Comparison of ENCODE assay signal across 16 mouse cellular contexts in the genomic region with DNA sequence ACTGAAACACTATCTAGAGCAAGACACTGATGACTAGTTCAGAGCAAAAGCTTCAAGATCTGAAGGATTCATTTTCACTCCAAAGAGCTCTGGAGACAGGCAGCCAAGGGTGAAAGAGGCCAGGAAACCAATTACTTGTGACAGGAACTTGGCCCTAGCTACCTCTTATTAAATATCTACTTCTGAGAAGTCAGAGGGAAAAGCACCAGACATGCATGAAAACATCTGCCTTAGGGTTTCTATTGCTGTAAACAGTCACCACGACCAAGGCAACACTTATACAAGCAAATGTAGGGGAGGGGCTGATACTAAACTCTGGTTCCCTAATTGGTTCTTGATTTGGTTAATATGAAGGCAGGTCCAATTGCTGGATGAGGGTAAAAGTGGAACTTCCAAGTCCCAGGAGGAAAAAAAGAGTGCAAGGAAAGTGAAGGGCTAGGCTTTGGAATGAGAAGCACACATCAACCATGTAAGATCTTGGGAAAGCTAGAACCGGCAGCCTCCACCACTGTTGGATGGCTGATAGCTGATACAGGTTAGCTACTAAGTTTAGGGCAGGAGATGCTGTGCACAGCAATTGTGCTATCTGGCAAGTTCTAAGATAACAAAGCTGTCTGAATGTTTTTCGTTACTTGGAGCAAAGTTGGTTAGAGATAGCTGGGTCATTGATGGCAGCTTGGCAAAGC. TPM values are rescaled to one million over a fixed set of nuclear protein-coding genes. Genes with fewer than 3 reads are reported as not detected.
DNase-seq lines count a peak whose midpoint lies in the region; ATAC-seq lines count a peak whose summit lies in the region.
"Had no signal": no experiment of that assay in that cellular context is flagged by ENCODE, and none has a peak within 500 bp of the region (broad histone marks: within the 10 kb centered on the region; RNA-seq: fewer than 3 reads in every experiment).

No protein-coding gene starts in this region.

- peaks cover 17% of the 10 kb centered on the region for H3K27me3 ChIP-seq in hindbrain, embryonic 13.5 days
- H3K27me3 ChIP-seq: stomach, embryonic 15.5 days had no signal

- no peaks in the 10 kb centered on the region for H3K4me1 ChIP-seq in hindbrain, embryonic 13.5 days (replicated peaks)
- H3K4me1 ChIP-seq: limb, embryonic 13.5 days; stomach, embryonic 15.5 days had no signal

- ATAC-seq in hindbrain, embryonic 13.5 days (ENCODE audit: low FRiP score): no peak
- ATAC-seq: forebrain, embryonic 14.5 days; hindbrain, embryonic 16.5 days had no signal

- H3K4me3 ChIP-seq in hindbrain, embryonic 13.5 days: no peak overlapping the region
- H3K4me3 ChIP-seq: limb, embryonic 13.5 days; stomach, embryonic 15.5 days had no signal

- H3K4me2 ChIP-seq in hindbrain, embryonic 13.5 days: no peak overlapping the region
- H3K4me2 ChIP-seq: heart, embryonic 11.5 days; limb, embryonic 13.5 days; stomach, embryonic 15.5 days had no signal

- WGBS in hindbrain, embryonic 13.5 days: 86% methylated on average over 3 of the region's 3 CpGs

- H3K36me3 ChIP-seq in hindbrain, embryonic 13.5 days: no peaks in the 10 kb centered on the region
- H3K36me3 ChIP-seq: limb, embryonic 13.5 days; stomach, embryonic 15.5 days had no signal

- H3K9ac ChIP-seq in hindbrain, embryonic 13.5 days: no peak overlapping the region
- H3K9ac ChIP-seq: limb, embryonic 13.5 days; stomach, embryonic 15.5 days had no signal

- no peaks in the 10 kb centered on the region for H3K9me3 ChIP-seq in hindbrain, embryonic 13.5 days
- H3K9me3 ChIP-seq: limb, embryonic 13.5 days; stomach, embryonic 15.5 days had no signal

- no peak overlapping the region for H3K27ac ChIP-seq in hindbrain, embryonic 13.5 days
- H3K27ac ChIP-seq: limb, embryonic 13.5 days; stomach, embryonic 15.5 days had no signal

- intact Hi-C loops in heart, postnatal 10 days (cut with DNase I): loop anchor here (2.0 kb wide), 1 partner anchor 13 kb away; no protein-coding TSS in a partner anchor
- intact Hi-C loops in heart, postnatal 25 days (cut with DNase I): no loop called here

- peak; percentile 10 to 20 for DNase-seq in heart, postnatal 10 days
- DNase-seq in heart, postnatal 25 days (ENCODE audit: low spot score): no peak
- peak; percentile 7 for DNase-seq in lung, postnatal 25 days (ENCODE audit: low spot score)
- no peak for DNase-seq in lung, postnatal 14 days
- peak; percentile 11 to 18 for DNase-seq in kidney, postnatal 36 days
- no peak for DNase-seq in left cerebral cortex, adult 18-20 months (ENCODE audit: low spot score in 2 of 2)
- DNase-seq: cerebellum, postnatal 14 days; embryo, embryonic 11 days; gastrocnemius, postnatal 36 days; heart, postnatal 36 days had no signal

RNA-seq across cellular contexts. Expression of gene Nupl2, which starts 49.2 kb away (rescaled TPM):
- 10 to 100 TPM in 1 of 2 experiments, 1 to 10 TPM in 1; 9.1 to 10.7 TPM for total RNA-seq in heart, postnatal 10 days (2021)
- total RNA-seq in heart, postnatal 25 days (2021): 1 to 10 TPM; 7.6 to 8.1 TPM
- polyA plus RNA-seq in hindbrain, embryonic 13.5 days (2015; fragmentation: Nextera tagmentation; extraction: Ambion mirVana): 17.1 and 18.5 TPM in 2 replicates
- total RNA-seq in left cerebral cortex, adult 18-20 months (2021): 10 to 100 TPM; 10.3 to 12.3 TPM

Comparison
In these comparisons a context has a peak if more than half of its experiments do, and no peak if none do; other contexts are left out.
1. DNase-seq: peak in heart, postnatal 10 days (2 of 2), lung, postnatal 25 days (single experiment) and kidney, postnatal 36 days (2 of 2); none in heart, postnatal 25 days (single experiment), lung, postnatal 14 days (single experiment) and left cerebral cortex, adult 18-20 months (0 of 2).